Mouse (Mus musculus): ENCODE results near the gene Prkn. TPM values are rescaled to one million over a fixed set of nuclear protein-coding genes. Genes with fewer than 3 reads are reported as not detected.

The Prkn gene
- total and polyA plus RNA-seq, 2 experiments from 2014 or later: 9.0 to 9.4 TPM

DNA sequence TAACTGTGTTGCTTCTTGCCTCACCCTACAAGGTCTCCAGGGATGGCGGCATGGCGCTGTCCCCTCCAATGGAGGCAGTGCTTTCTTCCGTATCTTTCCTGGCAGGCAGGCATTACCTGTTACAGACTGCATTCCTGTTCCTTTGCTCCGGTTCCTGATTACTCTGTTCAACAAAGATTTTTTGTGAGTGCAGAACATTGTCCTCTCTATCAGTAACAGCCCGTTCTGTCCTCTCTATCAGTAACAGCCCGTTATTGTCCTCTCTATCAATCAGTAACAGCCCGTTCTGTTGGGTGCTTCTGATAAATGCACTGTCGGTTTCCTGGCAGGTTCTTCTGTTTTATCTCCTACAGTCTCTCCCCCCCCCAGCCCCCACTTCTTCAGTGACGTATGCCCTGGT lies 1156.1 kb downstream of the Prkn start:
- Histone ChIP-seq H3K9me3 (ENCODE audit: low read length) (no peaks in the 10 kb centered on the region), H3K27me3 (ENCODE audit: insufficient read depth, low read length) (no peaks in the 10 kb centered on the region), H3K4me3 (ENCODE audit: low read depth, low read length) (no peak overlapping the region), H3K9ac (replicated peaks; ENCODE audit: low read length, poor library complexity, severe bottlenecking) (no peak overlapping the region), H3K4me1 (ENCODE audit: insufficient read depth, low read length) (no peaks in the 10 kb centered on the region), H3K4me2 (ENCODE audit: low read depth, low read length, poor library complexity, severe bottlenecking) (no peak overlapping the region), H3K36me3 (ENCODE audit: insufficient read depth, low read length) (no peaks in the 10 kb centered on the region), H3K27ac (ENCODE audit: low read depth, low read length) (no peak overlapping the region)
- ATAC-seq (ENCODE audit: low FRiP score): no peak
- TF ChIP-seq CTCF (IDR thresholded peaks at IDR 0.05): no peak
- no peak for DNase-seq (ENCODE audit: low spot score)
- 79% methylated on average over 9 of the region's 9 CpGs for WGBS

DNA sequence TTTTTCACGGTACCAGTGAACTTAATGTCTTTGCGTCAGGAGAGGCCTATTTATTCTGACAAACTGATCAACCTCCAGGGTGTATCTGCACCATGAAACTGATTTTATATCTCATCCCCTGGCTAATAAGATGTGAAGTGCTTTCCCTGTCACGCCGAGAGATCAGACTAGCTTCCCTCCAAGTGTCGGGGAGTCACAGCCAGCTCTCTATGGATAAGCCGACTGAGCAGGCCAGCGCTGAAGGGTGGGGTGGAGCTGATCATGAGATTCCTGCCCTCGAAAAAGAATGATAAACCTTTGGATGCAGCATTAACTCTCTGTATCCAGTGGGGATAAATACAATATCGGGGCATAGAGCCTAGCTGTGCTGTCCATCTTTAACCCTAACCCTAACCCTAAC lies 1160.1 kb downstream of the Prkn start:
- no peak overlapping the region for H3K9ac ChIP-seq (replicated peaks; ENCODE audit: low read length, poor library complexity, severe bottlenecking)
- H3K36me3 ChIP-seq (ENCODE audit: insufficient read depth, low read length): no peaks in the 10 kb centered on the region
- no peak overlapping the region for H3K4me2 ChIP-seq (ENCODE audit: low read depth, low read length, poor library complexity, severe bottlenecking)
- ATAC-seq (ENCODE audit: low FRiP score) (no peak), DNase-seq (ENCODE audit: low spot score) (no peak)
- H3K4me3 ChIP-seq (ENCODE audit: low read depth, low read length): no peak overlapping the region
- no peaks in the 10 kb centered on the region for H3K4me1 ChIP-seq (ENCODE audit: insufficient read depth, low read length)
- H3K27me3 ChIP-seq (ENCODE audit: insufficient read depth, low read length): no peaks in the 10 kb centered on the region
- 42% methylated on average over 9 of the region's 9 CpGs for WGBS
- no peak overlapping the region for H3K27ac ChIP-seq (ENCODE audit: low read depth, low read length)
- no peaks in the 10 kb centered on the region for H3K9me3 ChIP-seq (ENCODE audit: low read length)
- TF ChIP-seq CTCF (IDR thresholded peaks at IDR 0.05): no peak

GRCm38 (mm10) chr17:12021326-12021725 lies 1181.1 kb downstream of the Prkn start:
- 43% methylated on average over 3 of the region's 3 CpGs for WGBS
- ATAC-seq (ENCODE audit: low FRiP score) (no peak), DNase-seq (ENCODE audit: low spot score) (no peak)
- no peak for TF ChIP-seq CTCF (IDR thresholded peaks at IDR 0.05)
- Histone ChIP-seq H3K36me3 (ENCODE audit: insufficient read depth, low read length) (no peaks in the 10 kb centered on the region), H3K27me3 (ENCODE audit: insufficient read depth, low read length) (no peaks in the 10 kb centered on the region), H3K9ac (replicated peaks; ENCODE audit: low read length, poor library complexity, severe bottlenecking) (no peak overlapping the region), H3K4me2 (ENCODE audit: low read depth, low read length, poor library complexity, severe bottlenecking) (no peak overlapping the region), H3K4me3 (ENCODE audit: low read depth, low read length) (no peak overlapping the region), H3K27ac (ENCODE audit: low read depth, low read length) (no peak overlapping the region), H3K4me1 (ENCODE audit: insufficient read depth, low read length) (no peaks in the 10 kb centered on the region), H3K9me3 (ENCODE audit: low read length) (peaks cover 3% of the 10 kb centered on the region; the same call in 1 of the 2 replicates)

DNA sequence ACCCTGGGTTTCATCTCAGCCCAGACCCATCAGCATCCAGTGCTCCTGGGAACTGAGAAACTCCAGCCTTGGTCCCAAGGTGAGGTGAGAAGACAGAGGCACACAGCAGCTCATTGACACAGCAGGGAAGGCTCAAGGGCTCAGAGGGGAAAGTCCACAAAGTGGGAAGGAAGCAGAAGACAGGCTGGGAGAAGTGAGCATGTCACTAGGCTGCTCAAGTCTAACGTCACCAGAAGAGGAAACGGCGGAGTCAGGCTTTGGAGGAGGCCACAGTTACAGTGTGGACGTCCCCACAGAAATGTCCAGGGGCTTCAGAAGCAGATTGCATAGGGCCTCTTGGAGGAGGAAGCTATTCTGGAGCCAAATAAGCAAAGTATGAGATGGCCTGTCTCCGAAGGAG lies 1189.2 kb downstream of the Prkn start:
- peaks cover 12% of the 10 kb centered on the region; the same call in 1 of the 2 replicates for H3K4me1 ChIP-seq (ENCODE audit: insufficient read depth, low read length)
- H3K36me3 ChIP-seq (ENCODE audit: insufficient read depth, low read length): no peaks in the 10 kb centered on the region
- no peak for DNase-seq (ENCODE audit: low spot score)
- H3K9ac ChIP-seq (replicated peaks; ENCODE audit: low read length, poor library complexity, severe bottlenecking): no peak overlapping the region
- no peak for TF ChIP-seq CTCF (IDR thresholded peaks at IDR 0.05)
- no peaks in the 10 kb centered on the region for H3K9me3 ChIP-seq (ENCODE audit: low read length)
- H3K4me3 ChIP-seq (ENCODE audit: low read depth, low read length): no peak overlapping the region
- WGBS: 80% methylated on average over 5 of the region's 5 CpGs
- no peak overlapping the region for H3K4me2 ChIP-seq (ENCODE audit: low read depth, low read length, poor library complexity, severe bottlenecking)
- no peak for ATAC-seq (ENCODE audit: low FRiP score)
- H3K27me3 ChIP-seq (ENCODE audit: insufficient read depth, low read length): no peaks in the 10 kb centered on the region
- H3K27ac ChIP-seq (ENCODE audit: low read depth, low read length): no peak overlapping the region

- peaks cover 12% of the 10 kb centered on the region; the same call in 1 of the 2 replicates for H3K4me1 ChIP-seq (ENCODE audit: insufficient read depth, low read length)
- H3K9me3 ChIP-seq (ENCODE audit: low read length): no peaks in the 10 kb centered on the region
- H3K9ac ChIP-seq (replicated peaks; ENCODE audit: low read length, poor library complexity, severe bottlenecking): no peak overlapping the region
- H3K27ac ChIP-seq (ENCODE audit: low read depth, low read length): 0 out of 2 replicates have a peak overlapping the region, but pooled peaks have one; percentile 26
- no peaks in the 10 kb centered on the region for H3K36me3 ChIP-seq (ENCODE audit: insufficient read depth, low read length)
- H3K4me2 ChIP-seq (ENCODE audit: low read depth, low read length, poor library complexity, severe bottlenecking): peak overlapping the region; percentile 28; the same call in 1 of the 2 replicates
- no peak for TF ChIP-seq CTCF (IDR thresholded peaks at IDR 0.05)
- H3K27me3 ChIP-seq (ENCODE audit: insufficient read depth, low read length): no peaks in the 10 kb centered on the region
- peak; percentile 36; the same call in 1 of the 2 replicates for ATAC-seq (ENCODE audit: low FRiP score)
- WGBS: 9% methylated on average over 14 of the region's 14 CpGs
- DNase-seq (ENCODE audit: low spot score): no peak
- no peak overlapping the region for H3K4me3 ChIP-seq (ENCODE audit: low read depth, low read length)
These were observed 1189.8 kb downstream of the Prkn start for GRCm38 (mm10) chr17:12029921-12030461.

DNA sequence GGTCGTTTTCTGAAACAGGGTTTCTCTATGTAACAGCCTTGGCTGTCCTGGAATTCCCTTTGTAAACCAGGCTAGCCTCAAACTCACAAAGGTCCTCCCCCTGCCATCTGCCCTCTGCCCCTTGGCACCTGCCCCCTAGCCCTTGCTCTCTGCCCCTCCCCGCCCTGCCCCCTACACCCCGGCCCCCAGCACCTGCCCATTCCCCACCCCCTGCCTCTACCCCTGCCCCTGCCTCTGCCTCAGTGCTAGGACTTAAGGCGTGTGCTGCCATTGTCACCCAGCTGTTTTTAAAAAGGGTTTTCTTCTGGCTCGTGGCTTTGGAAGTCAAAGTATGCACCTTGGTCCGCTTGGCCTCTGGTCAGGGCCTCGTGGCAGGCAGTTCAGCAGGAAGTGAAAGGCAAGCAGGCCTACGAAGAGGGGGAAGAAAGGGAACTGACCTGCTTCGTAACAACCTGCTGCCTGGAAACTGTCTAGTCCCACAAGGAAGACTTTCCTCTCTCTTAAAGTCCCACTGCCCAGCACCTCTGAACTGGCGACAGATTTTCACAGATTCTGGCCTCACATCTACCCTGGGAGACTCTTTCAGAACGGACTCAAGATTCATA lies 1190.5 kb downstream of the Prkn start:
- H3K27ac ChIP-seq (ENCODE audit: low read depth, low read length): no peak overlapping the region; the same call in 1 of the 2 replicates
- H3K4me1 ChIP-seq (ENCODE audit: insufficient read depth, low read length): peaks cover 12% of the 10 kb centered on the region; the same call in 1 of the 2 replicates
- WGBS: 14% methylated on average over 11 of the region's 11 CpGs
- no peaks in the 10 kb centered on the region for H3K9me3 ChIP-seq (ENCODE audit: low read length)
- no peak overlapping the region for H3K4me3 ChIP-seq (ENCODE audit: low read depth, low read length)
- no peaks in the 10 kb centered on the region for H3K27me3 ChIP-seq (ENCODE audit: insufficient read depth, low read length)
- H3K4me2 ChIP-seq (ENCODE audit: low read depth, low read length, poor library complexity, severe bottlenecking): peak overlapping the region; percentile 28; the same call in 1 of the 2 replicates
- H3K9ac ChIP-seq (replicated peaks; ENCODE audit: low read length, poor library complexity, severe bottlenecking): no peak overlapping the region
- H3K36me3 ChIP-seq (ENCODE audit: insufficient read depth, low read length): no peaks in the 10 kb centered on the region
- DNase-seq (ENCODE audit: low spot score): no peak
- no peak for TF ChIP-seq CTCF (IDR thresholded peaks at IDR 0.05)
- ATAC-seq (ENCODE audit: low FRiP score): no peak
